Mouse (Mus musculus): ENCODE measurements around the gene Gm4201. TPM values are rescaled to one million over a fixed set of nuclear protein-coding genes. Genes with fewer than 3 reads are reported as not detected.
"Not testable (repeated sequence)": the region's sequence is repeated elsewhere in the genome, so short reads cannot be mapped to it uniquely, and the experiment has no call there.

Gene Gm4201
- not detected in 2 replicates for polyA plus RNA-seq (2015; fragmentation: Nextera tagmentation; extraction: Ambion mirVana)

DNA sequence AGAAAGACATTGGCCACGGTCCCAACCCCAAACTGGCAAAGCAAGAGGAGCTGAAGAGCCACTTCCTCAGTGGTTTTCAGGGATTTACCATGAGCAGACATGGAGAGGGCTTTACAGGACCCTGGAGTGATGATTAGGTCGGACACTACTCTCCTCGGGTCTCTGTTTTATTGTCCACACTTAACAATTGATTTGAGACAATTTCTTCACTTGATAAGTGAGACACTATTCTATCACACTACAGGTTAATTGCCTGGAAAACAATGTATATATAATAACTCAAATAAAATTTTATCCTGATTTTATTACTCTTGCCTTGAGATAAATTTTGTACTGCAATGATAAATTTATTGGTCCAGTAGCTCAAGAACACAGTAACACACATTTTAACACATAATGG, at the start of gene Gm4201:
TSS of gene Gm4201 (minus strand) at position 101 of the 400 bp plus-strand sequence.
- not testable (repeated sequence) for H3K4me3 ChIP-seq (ENCODE audit: low read depth, low read length); H3K9me3 ChIP-seq (ENCODE audit: low read length); DNase-seq (ENCODE audit: low spot score); H3K4me1 ChIP-seq (ENCODE audit: insufficient read depth, low read depth, low read length); H3K9ac ChIP-seq (replicated peaks; ENCODE audit: low read depth); H3K27me3 ChIP-seq (replicated peaks; ENCODE audit: insufficient read depth, low read length); H3K4me2 ChIP-seq (replicated peaks; ENCODE audit: low read depth, low read length); H3K36me3 ChIP-seq (ENCODE audit: insufficient read depth, low read length); ATAC-seq; H3K27ac ChIP-seq (ENCODE audit: low read length)
- no CpG with 5 or more reads among the region's 3 CpGs for WGBS

- 73% methylated on average over 2 of the region's 4 CpGs for WGBS
- DNase-seq (ENCODE audit: low spot score); H3K36me3 ChIP-seq (ENCODE audit: insufficient read depth, low read length); H3K27me3 ChIP-seq (replicated peaks; ENCODE audit: insufficient read depth, low read length); H3K9ac ChIP-seq (replicated peaks; ENCODE audit: low read depth); ATAC-seq; H3K9me3 ChIP-seq (ENCODE audit: low read length); H3K4me2 ChIP-seq (replicated peaks; ENCODE audit: low read depth, low read length); H3K27ac ChIP-seq (ENCODE audit: low read length); H3K4me1 ChIP-seq (ENCODE audit: insufficient read depth, low read depth, low read length); H3K4me3 ChIP-seq (ENCODE audit: low read depth, low read length): not testable (repeated sequence)
Measured at GRCm38 (mm10) chr7:22588027-22588426, 22.9 kb upstream of the Gm4201 start, which contains the start of gene Gm4565. Gene Gm4565 (minus strand): TSS chr7:22588127.

GRCm38 (mm10) chr7:22534787-22535186, 30.4 kb downstream of the Gm4201 start, which contains the start of gene Gm8677:
Gene Gm8677 (minus strand): TSS chr7:22534887.
- not testable (repeated sequence) for ATAC-seq; H3K4me2 ChIP-seq (replicated peaks; ENCODE audit: low read depth, low read length); H3K27ac ChIP-seq (ENCODE audit: low read length); H3K4me3 ChIP-seq (ENCODE audit: low read depth, low read length); H3K9me3 ChIP-seq (ENCODE audit: low read length); DNase-seq (ENCODE audit: low spot score); H3K9ac ChIP-seq (replicated peaks; ENCODE audit: low read depth); H3K36me3 ChIP-seq (ENCODE audit: insufficient read depth, low read length); H3K4me1 ChIP-seq (ENCODE audit: insufficient read depth, low read depth, low read length); H3K27me3 ChIP-seq (replicated peaks; ENCODE audit: insufficient read depth, low read length)
- WGBS: no CpG with 5 or more reads among the region's 1 CpGs

DNA sequence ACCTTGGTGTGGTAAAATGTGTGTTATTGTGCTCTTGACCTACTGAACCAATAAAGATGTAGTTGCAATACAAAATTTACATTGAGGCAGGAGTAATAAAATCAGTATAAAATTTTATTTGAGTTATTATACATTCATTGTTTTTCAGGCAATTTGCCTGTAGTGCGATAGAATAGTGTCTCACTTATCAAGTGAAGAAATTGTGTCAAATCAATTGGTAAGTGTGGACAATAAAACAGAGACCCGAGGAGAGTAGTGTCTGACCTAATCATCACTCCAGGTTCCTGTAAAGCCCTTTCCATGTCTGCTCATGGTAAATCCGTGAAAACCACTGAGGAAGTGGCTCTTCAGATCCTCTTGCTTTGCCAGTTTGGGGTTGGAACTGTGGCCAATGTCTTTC, 42.5 kb downstream of the Gm4201 start, which contains the start of gene Vmn1r152:
TSS of gene Vmn1r152 (plus strand) at position 301 of the 400 bp plus-strand sequence.
- not testable (repeated sequence) for DNase-seq (ENCODE audit: low spot score); H3K4me2 ChIP-seq (replicated peaks; ENCODE audit: low read depth, low read length); H3K27me3 ChIP-seq (replicated peaks; ENCODE audit: insufficient read depth, low read length); H3K9ac ChIP-seq (replicated peaks; ENCODE audit: low read depth); ATAC-seq; H3K36me3 ChIP-seq (ENCODE audit: insufficient read depth, low read length); H3K4me3 ChIP-seq (ENCODE audit: low read depth, low read length); H3K9me3 ChIP-seq (ENCODE audit: low read length); H3K4me1 ChIP-seq (ENCODE audit: insufficient read depth, low read depth, low read length); H3K27ac ChIP-seq (ENCODE audit: low read length)
- WGBS: no CpG with 5 or more reads among the region's 3 CpGs

Other genes with a start within 250 kb of the Gm4201 start
- gene Gm4187, start 235.6 kb downstream of the Gm4201 start, polyA plus RNA-seq (2015; fragmentation: Nextera tagmentation; extraction: Ambion mirVana): not detected in 2 replicates
- not detected in 2 replicates for gene Gm8660, start 194.3 kb downstream of the Gm4201 start, polyA plus RNA-seq (2015; fragmentation: Nextera tagmentation; extraction: Ambion mirVana)
- gene Vmn1r148, start 151.8 kb downstream of the Gm4201 start, polyA plus RNA-seq (2015; fragmentation: Nextera tagmentation; extraction: Ambion mirVana): not detected in 2 replicates
- gene Vmn1r149, start 127.1 kb downstream of the Gm4201 start, polyA plus RNA-seq (2015; fragmentation: Nextera tagmentation; extraction: Ambion mirVana): not detected in 2 replicates
- gene Gm10665, start 101.3 kb downstream of the Gm4201 start, polyA plus RNA-seq (2015; fragmentation: Nextera tagmentation; extraction: Ambion mirVana): not detected in 2 replicates
- not detected in 2 replicates for gene Vmn1r151, start 65.7 kb downstream of the Gm4201 start, polyA plus RNA-seq (2015; fragmentation: Nextera tagmentation; extraction: Ambion mirVana)
- not detected in 2 replicates for gene Vmn1r152, start 42.4 kb downstream of the Gm4201 start, polyA plus RNA-seq (2015; fragmentation: Nextera tagmentation; extraction: Ambion mirVana)
- not detected in 2 replicates for gene Gm8677, start 30.5 kb downstream of the Gm4201 start, polyA plus RNA-seq (2015; fragmentation: Nextera tagmentation; extraction: Ambion mirVana)
- gene Gm4565, start 22.8 kb upstream of the Gm4201 start, polyA plus RNA-seq (2015; fragmentation: Nextera tagmentation; extraction: Ambion mirVana): not detected in 2 replicates
- not detected in 2 replicates for gene Vmn1r155, start 92.7 kb upstream of the Gm4201 start, polyA plus RNA-seq (2015; fragmentation: Nextera tagmentation; extraction: Ambion mirVana)
- gene Gm8693, start 127.0 kb upstream of the Gm4201 start, polyA plus RNA-seq (2015; fragmentation: Nextera tagmentation; extraction: Ambion mirVana): not detected in 2 replicates
- gene Gm4567, start 154.4 kb upstream of the Gm4201 start, polyA plus RNA-seq (2015; fragmentation: Nextera tagmentation; extraction: Ambion mirVana): not detected in 2 replicates
- gene Vmn1r157, start 196.4 kb upstream of the Gm4201 start, polyA plus RNA-seq (2015; fragmentation: Nextera tagmentation; extraction: Ambion mirVana): not detected in 2 replicates
- gene Vmn1r158, start 225.4 kb upstream of the Gm4201 start, polyA plus RNA-seq (2015; fragmentation: Nextera tagmentation; extraction: Ambion mirVana): not detected in 2 replicates

Measured in lung, postnatal 0 days (tissue).